Mouse (Mus musculus) olfactory bulb, adult 2 months (tissue): Measurements from ENCODE around the gene Olfr456. TPM values are rescaled to one million over a fixed set of nuclear protein-coding genes. Genes with fewer than 3 reads are reported as not detected.
"Not testable (repeated sequence)": the region's sequence is repeated elsewhere in the genome, so short reads cannot be mapped to it uniquely, and the experiment has no call there.

Source experiments
- H3K27ac ChIP-seq: fragments of 200-500 bp; 2 replicates; pipeline ENCODE4 v1.5.1; 2012; ENCODE audit warnings: low read depth, low read length; ENCODE audit not compliant: insufficient read depth
- H3K4me1 ChIP-seq: fragments of 200-500 bp; 2 replicates; pipeline ENCODE4 v1.6.1; 2012; ENCODE audit warnings: low read length; ENCODE audit not compliant: control insufficient read depth, insufficient read depth
- H3K4me3 ChIP-seq: fragments of 200-500 bp; 2 replicates; pipeline ENCODE4 v1.5.1; 2012; ENCODE audit warnings: mild to moderate bottlenecking, low read depth, low read length, moderate library complexity; ENCODE audit not compliant: insufficient read depth
- CTCF ChIP-seq: fragments of 200-500 bp; IDR thresholded peaks from 2 replicates; pipeline ENCODE4 v1.5.1; 2012; ENCODE audit warnings: low read depth, mild to moderate bottlenecking, low read length, moderate library complexity; ENCODE audit not compliant: insufficient read depth
- POLR2A ChIP-seq: fragments of 200-500 bp; IDR thresholded peaks from 2 replicates; pipeline ENCODE4 v1.6.1; 2012; ENCODE audit warnings: mild to moderate bottlenecking, low read depth, low read length, moderate library complexity; ENCODE audit not compliant: insufficient read depth
- WGBS: fragments of 180-500 bp; shearing (Covaris S2); methylation state at CpG from one replicate; pipeline ENCODE4 v1.1.7; 2018; 5-methylcytosine and 5-hydroxymethylcytosine counted together
- polyA plus RNA-seq: library from polyadenylated mRNA; stranded (reverse); fragments of >200 nt; gene quantifications from 2 replicates; pipeline ENCODE4 v1.2.4, GENCODE M21; 2012; ENCODE audit warnings: low replicate concordance; ENCODE audit not compliant: missing spikeins, insufficient read depth, insufficient read length

The Olfr456 gene
- polyA plus RNA-seq, result not detected in 2 replicates

- no peaks in the 10 kb centered on the region for H3K4me1 ChIP-seq
- WGBS, result 86% methylated on average over 1 of the region's 1 CpGs
- no peak within 1 kb of the TSS for H3K4me3 ChIP-seq
- TF ChIP-seq POLR2A (no peak), CTCF (no peak)
- no peak within 1 kb of the TSS for H3K27ac ChIP-seq
These were observed at the start of gene Olfr456 for GRCm38 (mm10) chr6:42487114-42487513. Gene Olfr456, minus strand, starts transcription at chr6:42487214.

DNA sequence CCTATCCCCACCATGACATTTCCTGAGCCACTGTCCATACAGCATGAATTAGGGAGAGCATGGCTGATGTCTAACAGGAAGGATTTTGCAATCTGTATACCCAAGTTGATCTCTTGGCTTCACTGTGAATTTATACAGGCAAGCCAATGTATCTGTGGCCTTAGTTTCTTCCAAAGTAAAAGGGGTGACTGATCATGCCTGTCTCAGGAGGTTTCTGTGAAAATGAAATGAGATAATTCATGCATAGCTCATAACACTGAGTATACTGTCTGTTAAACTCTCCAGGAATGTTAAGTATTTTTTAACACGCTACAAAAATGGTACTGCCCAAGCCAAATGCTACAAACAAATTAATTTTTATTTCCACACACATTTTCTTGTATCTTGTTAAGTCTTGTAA lies 26.4 kb upstream of the Olfr456 start:
- Histone ChIP-seq H3K27ac (no peak overlapping the region), H3K4me3 (no peak overlapping the region), H3K4me1 (no peaks in the 10 kb centered on the region)
- no peak for TF ChIP-seq POLR2A
- no peak for TF ChIP-seq CTCF
- WGBS, result 78% methylated on average over 1 of the region's 1 CpGs

- TF ChIP-seq CTCF, result no peak
- no peak for TF ChIP-seq POLR2A
- Histone ChIP-seq H3K4me3 (no peak overlapping the region), H3K27ac (no peak overlapping the region), H3K4me1 (no peaks in the 10 kb centered on the region)
These were observed 22.3 kb upstream of the Olfr456 start for GRCm38 (mm10) chr6:42509311-42509710.

DNA sequence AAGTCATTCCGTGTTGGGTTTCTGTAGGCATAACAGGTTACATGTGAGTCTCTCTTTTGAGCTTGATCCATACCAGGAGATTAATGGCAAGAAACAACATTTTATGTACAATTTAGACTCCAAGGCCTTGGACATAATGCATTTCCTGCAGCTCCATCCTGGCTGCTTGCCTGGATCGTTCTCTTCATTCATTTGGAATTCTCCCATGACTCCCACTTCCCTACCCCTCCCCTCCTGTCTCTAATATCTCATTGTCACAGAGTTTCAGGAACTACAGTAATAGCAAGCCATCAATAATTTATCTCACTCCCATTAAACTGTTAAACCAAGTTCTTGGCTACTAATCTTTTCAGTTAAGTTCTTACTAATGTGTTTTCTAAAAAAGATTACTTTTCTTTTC lies 16.5 kb upstream of the Olfr456 start:
- Histone ChIP-seq H3K4me1 (no peaks in the 10 kb centered on the region), H3K27ac (no peak overlapping the region), H3K4me3 (no peak overlapping the region)
- 67% methylated on average over 2 of the region's 2 CpGs for WGBS
- TF ChIP-seq CTCF, result no peak
- TF ChIP-seq POLR2A, result no peak

DNA sequence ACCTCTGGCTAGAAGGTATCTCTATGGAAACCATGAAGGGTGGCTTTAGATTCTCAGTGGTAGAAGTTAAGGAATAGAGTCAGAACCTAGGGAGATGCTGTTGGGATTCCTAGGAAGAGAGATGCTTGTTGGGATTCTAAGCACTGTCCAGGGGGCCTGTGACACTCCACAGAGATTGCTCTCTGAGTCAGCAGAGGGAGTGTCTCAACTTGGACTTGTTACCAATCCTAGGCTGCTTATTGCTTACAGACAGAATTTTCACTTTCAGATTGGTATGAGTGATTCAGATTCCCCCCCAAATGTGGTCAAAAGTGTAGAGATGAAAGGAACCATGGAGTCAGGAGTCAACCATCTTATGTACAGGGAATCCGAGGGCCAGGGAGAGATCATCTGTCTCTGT lies 2.7 kb upstream of the Olfr456 start:
- TF ChIP-seq CTCF (no peak), POLR2A (no peak)
- 63% methylated on average over 1 of the region's 1 CpGs for WGBS
- no peaks in the 10 kb centered on the region for H3K4me1 ChIP-seq

DNA sequence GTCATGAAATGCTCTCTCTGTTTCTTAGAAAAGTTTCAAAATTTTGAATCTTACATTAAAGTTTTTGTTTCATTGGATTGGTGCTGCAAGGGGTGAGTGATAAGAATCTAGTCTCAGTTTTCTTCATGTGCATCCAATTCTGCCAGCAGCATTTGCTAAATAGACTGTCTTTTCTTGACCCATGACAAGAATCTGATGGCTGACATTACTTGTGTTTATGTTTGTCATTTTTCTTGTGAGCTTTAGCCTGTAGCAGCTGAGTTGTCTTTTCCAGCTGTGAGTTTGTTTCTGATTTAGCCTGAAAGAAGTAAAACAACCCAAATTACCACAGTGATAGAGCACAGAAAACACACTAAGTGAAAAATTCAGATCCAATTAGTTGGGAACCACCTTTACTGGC lies 2.4 kb downstream of the Olfr456 start:
- Histone ChIP-seq H3K27ac (no peak overlapping the region), H3K4me1 (no peaks in the 10 kb centered on the region), H3K4me3 (no peak overlapping the region)
- TF ChIP-seq CTCF, result no peak
- no peak for TF ChIP-seq POLR2A

More for the DNA sequence above, 2.7 kb upstream of the Olfr456 start:
- no peak overlapping the region for H3K4me3 ChIP-seq
- no peak overlapping the region for H3K27ac ChIP-seq

GRCm38 (mm10) chr6:42476235-42476634 lies 10.8 kb downstream of the Olfr456 start, which contains the start of gene Olfr457:
Gene Olfr457, minus strand, starts transcription at chr6:42476335.
- H3K27ac ChIP-seq, result no peak within 1 kb of the TSS
- no peak for TF ChIP-seq POLR2A
- no peak for TF ChIP-seq CTCF
- 83% methylated on average over 1 of the region's 1 CpGs for WGBS
- no peak within 1 kb of the TSS for H3K4me3 ChIP-seq
- H3K4me1 ChIP-seq, result no peaks in the 10 kb centered on the region

DNA sequence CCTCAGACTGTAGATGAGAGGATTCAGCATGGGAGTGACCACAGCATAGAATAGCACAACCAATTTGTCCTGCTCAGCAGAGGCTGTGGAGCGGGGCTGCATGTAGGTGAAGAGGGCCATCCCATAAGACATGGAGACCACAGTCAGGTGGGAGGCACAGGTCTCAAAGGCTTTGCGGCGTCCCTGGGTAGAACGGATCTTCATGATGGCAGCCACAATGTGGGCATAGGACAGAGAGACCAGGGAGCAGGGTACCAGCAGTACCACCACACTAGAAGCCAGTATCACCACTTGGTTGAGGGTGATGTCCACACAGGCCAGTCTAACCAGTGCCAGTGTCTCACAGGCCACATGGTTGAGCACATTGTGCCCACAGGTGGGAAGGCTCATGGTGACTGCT lies 15.7 kb downstream of the Olfr456 start:
- H3K4me1 ChIP-seq, H3K4me3 ChIP-seq, H3K27ac ChIP-seq: not testable (repeated sequence)
- 98% methylated on average over 4 of the region's 4 CpGs for WGBS

DNA sequence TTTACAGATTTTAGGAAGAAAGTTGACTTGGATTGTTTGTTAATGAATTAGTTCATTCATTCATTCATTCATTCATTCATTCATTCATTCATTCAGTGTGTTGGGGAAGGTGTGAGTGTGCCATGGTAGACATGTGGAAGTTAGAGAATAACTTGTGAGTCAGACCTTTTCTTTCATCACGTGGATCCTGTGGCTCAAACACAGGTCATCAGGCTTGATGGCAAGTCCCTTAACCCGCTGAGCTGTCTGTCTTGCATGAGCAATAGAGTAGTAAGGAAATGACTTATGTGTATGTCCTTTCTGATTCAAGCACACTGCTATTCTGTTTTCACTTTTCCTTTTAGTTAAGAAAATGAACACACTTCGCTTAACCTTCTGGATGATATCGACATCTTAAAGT lies 16.5 kb downstream of the Olfr456 start:
- no peak overlapping the region for H3K27ac ChIP-seq
- H3K4me3 ChIP-seq, result no peak overlapping the region
- WGBS, result 90% methylated on average over 4 of the region's 4 CpGs

DNA sequence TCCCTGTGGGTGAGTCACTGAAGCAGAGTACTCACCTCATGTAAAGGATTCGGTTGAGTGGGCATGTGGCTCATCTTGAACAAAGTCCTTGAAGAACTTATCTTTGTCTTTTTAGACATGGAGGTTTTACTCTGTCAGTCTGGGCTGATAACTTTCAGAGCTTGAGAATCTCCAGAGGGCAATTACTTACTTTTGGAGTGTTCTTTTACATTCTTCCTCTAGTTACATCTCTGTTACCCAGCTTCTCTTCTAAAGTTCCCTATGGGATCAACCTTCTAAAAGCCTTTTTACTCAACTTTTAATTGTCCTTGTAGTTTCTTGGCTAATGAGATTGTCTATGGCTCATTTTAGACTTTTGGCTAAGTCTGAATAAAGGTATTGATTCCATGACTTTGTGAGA lies 21.9 kb downstream of the Olfr456 start, which contains the start of gene Olfr458:
Gene Olfr458, minus strand, starts transcription at position 101 of the 400 bp plus-strand sequence.
- H3K4me1 ChIP-seq, result no peaks in the 10 kb centered on the region
- WGBS, result 85% methylated on average over 1 of the region's 1 CpGs
- no peak for TF ChIP-seq CTCF
- no peak within 1 kb of the TSS for H3K4me3 ChIP-seq
- no peak within 1 kb of the TSS for H3K27ac ChIP-seq

More for the DNA sequence above, 16.5 kb downstream of the Olfr456 start:
- H3K4me1 ChIP-seq, result no peaks in the 10 kb centered on the region
- TF ChIP-seq CTCF (no peak), POLR2A (no peak)

DNA sequence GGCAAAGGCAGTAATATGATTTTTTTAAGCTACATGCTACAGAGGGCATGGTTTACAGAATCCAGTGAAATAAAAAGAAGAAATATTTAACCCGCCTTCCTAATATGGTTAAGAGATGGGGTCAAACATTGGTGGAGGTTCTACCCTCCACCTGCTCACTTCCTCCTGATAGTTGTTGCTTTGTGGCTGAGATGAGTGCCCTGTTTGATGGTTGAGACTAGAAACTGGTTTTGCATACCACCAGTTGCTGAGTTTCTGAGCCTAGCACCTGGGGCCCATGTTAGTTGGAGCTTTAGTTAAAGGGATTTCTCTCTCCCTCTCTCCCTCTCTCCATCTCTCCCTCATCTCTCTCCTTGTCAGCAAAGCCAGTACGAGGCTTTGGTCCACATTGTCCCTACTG lies 39.6 kb downstream of the Olfr456 start:
- Histone ChIP-seq H3K4me1 (no peaks in the 10 kb centered on the region), H3K4me3 (no peak overlapping the region), H3K27ac (no peak overlapping the region)
- TF ChIP-seq POLR2A (no peak), CTCF (no peak)
- 81% methylated on average over 2 of the region's 2 CpGs for WGBS
